Mouse (Mus musculus): ENCODE data around the gene Prss21. TPM values are rescaled to one million over a fixed set of nuclear protein-coding genes. Genes with fewer than 3 reads are reported as not detected.

Gene Prss21
- polyA plus RNA-seq (2012; rRNA removed): not detected in 2 replicates

DNA sequence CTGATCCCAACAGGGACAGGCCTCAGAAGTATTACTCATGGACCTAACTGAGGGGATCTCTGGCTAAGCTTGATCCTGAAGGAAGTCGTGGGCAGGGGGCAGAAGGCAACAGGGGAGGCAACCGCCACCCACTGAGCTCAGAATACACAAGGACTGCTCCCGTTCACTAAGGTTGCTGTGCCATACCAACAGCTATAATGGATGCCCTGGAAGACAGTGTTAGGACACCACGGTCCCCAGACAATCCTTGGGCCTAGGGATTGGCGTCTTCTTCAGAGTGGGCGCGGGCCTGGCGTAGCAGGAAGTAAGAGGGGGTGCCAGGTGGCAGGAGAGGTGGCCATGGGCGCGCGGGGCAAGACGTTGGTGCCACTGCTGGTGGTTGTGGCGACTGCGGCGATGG is at the start of gene Prss21:
TSS of gene Prss21 (plus strand) at position 301 of the 400 bp plus-strand sequence.
- DNase-seq (ENCODE audit: extremely low spot score in 1 of 2, low spot score in 1 of 2): no peak

DNA sequence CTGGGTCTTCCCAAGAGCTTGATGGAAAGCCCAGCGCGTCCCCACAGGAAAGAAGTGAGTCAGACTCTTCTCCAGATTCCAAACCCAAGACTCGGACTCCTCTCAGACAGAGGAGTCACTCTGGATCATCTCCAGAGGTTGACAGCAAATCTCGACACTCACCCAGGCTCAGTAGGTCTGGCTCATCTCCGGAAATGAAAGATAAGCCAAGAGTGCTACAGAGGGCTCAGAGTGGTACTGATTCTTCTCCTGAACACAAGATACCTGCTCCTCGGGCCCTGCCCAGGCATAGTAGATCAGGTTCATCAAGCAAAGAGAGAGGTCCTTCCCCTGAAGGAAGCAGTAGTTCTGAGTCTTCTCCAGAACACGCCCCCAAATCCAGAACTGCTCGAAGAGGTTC is 49.3 kb upstream of the Prss21 start:
- no peak for DNase-seq (ENCODE audit: extremely low spot score in 1 of 2, low spot score in 1 of 2)

DNA sequence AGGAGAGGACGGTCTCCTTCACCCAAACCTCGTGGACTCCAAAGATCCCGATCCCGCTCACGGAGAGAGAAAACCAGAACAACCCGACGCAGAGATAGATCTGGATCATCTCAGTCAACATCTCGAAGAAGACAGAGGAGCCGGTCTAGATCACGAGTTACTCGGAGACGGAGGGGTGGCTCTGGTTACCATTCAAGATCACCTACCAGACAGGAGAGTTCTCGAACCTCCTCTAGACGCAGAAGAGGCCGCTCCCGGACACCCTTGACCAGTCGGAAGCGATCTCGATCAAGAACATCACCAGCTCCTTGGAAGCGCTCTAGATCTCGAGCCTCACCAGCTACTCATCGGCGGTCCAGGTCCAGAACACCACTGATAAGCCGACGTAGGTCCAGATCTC is 48.6 kb upstream of the Prss21 start:
- no peak for DNase-seq (ENCODE audit: extremely low spot score in 1 of 2, low spot score in 1 of 2)

DNA sequence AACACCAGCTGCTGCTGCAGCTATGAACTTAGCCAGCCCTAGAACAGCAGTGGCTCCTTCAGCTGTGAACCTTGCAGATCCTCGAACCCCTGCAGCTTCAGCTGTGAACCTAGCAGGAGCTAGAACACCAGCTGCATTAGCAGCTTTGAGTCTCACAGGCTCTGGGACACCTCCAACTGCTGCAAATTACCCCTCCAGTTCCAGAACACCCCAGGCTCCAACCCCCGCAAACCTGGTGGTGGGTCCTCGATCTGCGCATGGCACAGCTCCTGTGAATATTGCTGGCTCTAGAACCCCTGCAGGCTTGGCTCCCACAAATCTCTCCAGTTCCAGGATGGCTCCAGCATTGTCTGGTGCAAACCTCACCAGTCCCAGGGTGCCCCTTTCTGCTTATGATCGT is 47.1 kb upstream of the Prss21 start:
- no peak for DNase-seq (ENCODE audit: extremely low spot score in 1 of 2, low spot score in 1 of 2)

DNA sequence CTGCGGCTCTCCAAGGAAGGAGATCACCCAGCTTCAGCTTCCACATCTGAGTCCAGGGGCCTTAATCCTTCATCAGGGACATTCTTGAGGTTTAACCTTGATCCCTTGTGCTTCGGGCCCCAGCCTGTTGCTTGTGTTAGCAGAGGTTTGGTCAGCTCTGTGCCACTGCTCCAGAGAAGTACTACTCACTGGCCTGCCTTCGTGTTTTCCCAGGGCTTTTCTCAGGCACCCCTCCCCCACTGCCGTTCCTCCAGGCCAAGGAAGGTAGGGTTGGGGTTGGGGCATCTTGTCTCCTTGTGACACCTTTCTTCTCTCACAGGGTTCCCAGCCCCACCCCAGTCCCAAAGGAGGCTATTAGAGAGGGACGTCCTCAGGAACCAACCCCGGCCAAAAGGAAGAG is 45.8 kb upstream of the Prss21 start:
- no peak for DNase-seq (ENCODE audit: extremely low spot score in 1 of 2, low spot score in 1 of 2)

DNA sequence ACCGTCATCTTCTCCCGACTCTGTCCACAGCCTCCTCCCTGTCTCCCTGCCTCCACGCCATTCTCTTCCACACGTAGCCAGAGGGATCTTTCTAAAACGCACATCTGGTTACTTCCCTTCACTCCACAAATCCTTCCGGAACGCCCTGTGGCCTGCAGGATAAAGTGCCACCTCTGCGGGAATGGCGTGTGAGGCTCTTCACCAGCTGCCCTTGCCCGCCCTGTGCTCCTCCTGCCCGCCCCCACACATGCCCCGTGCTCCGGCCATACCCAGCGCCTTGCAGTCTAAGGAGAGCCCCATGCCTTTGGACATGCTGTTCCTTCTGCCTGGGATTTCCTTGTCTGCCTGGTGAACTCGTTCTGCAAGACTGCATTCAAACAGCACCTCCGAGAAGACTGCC is 44.8 kb upstream of the Prss21 start:
- DNase-seq (ENCODE audit: extremely low spot score in 1 of 2, low spot score in 1 of 2): no peak

DNA sequence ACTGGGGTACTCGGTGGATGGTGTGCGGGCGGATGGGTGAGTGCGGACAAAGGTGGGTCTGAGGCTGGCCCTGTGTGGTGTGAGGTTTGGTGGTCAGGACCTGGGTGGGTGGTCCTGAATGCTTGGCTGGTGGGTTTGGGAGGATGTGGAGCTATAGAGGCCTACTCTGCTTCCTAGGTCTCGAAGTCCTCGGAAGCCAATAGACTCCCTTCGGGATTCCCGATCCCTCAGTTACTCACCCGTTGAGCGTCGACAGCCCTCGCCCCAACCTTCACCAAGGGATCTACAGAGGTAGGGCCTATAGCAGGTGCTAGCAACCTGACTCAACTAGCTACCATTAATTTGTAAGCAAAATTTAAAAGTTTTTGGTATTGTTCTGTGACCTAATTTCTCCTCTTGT is 44.2 kb upstream of the Prss21 start:
- no peak for DNase-seq (ENCODE audit: extremely low spot score in 1 of 2, low spot score in 1 of 2)

DNA sequence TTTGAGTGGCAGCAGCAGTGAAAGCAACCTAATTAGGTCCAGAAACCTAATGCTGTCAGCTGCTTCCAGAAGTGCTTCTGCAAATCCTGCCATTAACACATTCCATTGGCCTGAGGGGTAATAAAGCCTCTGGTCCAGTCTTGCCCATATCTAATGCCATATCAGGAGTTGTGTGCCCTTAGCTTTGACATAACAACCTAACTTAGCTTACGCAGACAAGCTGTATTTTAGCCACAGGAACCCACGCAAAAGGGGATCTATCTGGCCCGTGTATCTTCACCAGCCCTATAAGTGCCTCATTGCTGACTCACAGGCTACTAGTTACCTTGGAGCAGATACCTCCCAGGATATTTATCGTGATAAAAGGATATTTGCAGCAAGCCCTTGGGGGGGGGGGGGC is 42.3 kb upstream of the Prss21 start:
- no peak for DNase-seq (ENCODE audit: extremely low spot score in 1 of 2, low spot score in 1 of 2)

DNA sequence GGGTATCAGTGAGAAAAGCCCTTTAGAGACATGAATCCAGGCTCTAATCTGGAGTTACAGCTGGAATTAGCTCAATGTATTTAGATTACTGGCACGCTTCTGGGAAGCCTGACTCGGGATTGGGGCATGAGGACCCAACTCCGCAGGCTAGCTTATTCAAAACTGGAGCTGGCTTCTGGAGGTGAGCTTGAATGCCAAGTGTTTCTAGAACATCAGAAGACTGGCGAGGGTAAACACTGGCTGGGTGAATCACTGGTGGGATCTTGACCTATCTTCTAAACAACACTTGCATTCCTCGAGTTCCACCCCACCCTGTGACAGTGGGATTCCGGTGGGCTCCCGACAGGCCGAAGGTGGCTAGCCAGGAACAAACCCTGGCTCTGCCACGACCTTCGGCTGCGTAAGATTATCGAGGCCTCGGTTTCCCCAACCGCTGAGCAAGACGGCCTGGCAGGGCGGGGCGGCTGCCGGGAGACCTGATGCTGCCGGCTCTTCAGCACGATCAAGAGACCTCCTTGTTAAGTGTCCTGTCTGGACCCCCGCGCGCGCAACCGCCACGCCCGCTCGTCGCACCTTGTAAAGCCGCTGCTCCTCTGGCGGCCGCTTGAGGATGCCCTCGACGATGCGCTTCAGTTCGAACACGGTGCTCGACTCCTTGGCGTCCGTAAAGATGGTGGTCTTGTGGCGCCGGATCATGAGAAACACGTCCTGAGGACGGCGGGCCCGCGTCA is 39.4 kb upstream of the Prss21 start:
- DNase-seq (ENCODE audit: extremely low spot score in 1 of 2, low spot score in 1 of 2): peak in 1 of 2 experiments; percentile 55

DNA sequence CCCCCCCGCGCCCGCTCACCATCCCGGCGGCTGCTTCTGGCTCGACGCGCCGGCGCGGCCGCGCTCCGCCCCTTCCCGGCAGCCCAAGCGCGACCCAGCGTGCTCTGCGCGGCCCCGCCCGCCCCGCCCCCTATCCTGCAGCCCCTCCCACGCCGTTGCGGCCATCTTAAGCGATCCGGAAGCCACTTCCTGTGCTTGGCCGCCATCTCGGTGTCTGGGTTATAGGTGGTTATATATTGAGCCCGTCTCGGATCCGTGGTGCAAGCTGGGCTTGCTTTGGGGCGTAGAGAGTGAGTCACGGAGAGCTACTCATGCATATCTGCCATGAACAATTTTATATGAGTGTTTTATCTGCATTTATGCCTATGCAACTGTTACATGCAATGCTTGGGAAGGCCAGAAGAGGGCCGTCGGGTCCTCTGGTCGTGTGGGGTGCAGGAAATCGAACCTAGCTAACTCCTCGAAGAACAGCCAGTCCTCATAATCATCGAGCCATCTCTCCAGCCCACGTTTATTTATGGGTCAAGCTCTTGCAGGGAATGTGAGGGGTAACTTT is 38.7 kb upstream of the Prss21 start, which contains the start of gene Elob:
TSS of gene Elob (minus strand) at position 73 of the 556 bp plus-strand sequence.
- peak; percentile 70 to 87 for DNase-seq (ENCODE audit: extremely low spot score in 1 of 2, low spot score in 1 of 2)

DNA sequence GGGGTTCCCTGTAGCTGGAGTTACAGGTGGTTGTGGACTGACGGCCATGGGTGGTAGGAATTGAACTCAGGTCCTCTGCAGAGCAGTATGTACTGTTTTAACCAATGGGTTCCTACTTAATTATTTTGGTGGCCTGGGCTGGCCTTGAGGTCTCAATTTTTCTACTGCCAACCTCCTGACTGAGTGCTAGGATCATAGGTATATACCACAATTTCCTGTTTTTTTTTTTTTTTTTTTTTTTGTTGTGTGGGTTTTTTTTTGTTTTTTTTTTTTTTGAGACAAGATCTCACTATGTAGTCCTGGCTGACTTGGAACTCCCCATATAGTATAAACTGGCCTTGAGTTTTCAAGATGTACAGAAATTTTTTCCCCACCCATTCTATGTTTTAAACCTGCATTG is 36.7 kb upstream of the Prss21 start:
- DNase-seq (ENCODE audit: extremely low spot score in 1 of 2, low spot score in 1 of 2): no peak

DNA sequence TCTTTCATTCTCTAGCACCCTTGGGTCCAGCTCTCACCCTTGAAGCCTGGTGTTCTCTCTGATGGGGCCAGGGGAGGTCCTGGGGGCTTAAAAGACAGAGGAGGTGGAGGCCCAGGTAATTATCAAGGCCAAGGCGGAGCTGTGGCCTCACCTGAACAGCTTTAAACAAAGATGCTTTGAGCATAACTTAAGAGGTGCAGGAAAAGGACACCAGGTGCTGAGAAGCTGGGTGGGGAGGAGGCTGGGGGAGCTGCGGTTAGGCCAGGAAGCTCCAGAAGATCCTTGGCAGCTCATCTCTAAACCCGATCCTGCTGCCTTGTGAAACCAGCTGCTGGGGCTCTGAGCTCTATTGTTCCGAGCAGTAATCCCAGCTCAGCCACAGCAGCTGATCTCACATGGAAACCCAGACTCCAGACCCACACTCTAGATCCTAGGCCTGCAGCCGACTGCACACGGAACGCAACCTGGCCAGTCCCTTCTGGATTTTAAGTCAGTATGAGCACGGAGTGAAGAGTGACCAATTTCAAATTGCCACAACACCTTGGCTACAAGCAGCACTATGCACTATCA is 31.8 kb upstream of the Prss21 start, which contains the start of gene Prss33:
TSS of gene Prss33 (minus strand) at position 51 of the 570 bp plus-strand sequence.
- no peak for DNase-seq (ENCODE audit: extremely low spot score in 1 of 2, low spot score in 1 of 2)

DNA sequence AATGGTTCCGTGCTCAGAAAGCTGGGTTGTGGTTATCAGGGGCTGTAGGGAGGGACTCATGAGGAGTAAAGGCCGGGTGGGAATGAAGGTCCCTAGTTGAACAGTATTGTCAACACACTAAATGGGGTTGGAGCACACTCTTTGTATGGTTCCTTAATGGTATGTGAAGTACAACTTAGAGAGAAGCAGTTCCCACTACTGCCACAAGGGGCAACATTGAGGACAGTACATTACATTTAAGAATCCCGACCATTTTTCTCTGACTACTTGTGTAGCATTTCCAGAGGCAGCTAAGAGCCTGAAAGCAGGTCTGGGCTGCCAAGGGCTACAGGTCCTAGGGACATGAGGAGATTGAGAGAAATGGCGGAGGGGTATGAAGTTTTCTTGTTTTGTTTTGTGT is 26.7 kb upstream of the Prss21 start:
- peak in 1 of 2 experiments; percentile 73 for DNase-seq (ENCODE audit: extremely low spot score in 1 of 2, low spot score in 1 of 2)

DNA sequence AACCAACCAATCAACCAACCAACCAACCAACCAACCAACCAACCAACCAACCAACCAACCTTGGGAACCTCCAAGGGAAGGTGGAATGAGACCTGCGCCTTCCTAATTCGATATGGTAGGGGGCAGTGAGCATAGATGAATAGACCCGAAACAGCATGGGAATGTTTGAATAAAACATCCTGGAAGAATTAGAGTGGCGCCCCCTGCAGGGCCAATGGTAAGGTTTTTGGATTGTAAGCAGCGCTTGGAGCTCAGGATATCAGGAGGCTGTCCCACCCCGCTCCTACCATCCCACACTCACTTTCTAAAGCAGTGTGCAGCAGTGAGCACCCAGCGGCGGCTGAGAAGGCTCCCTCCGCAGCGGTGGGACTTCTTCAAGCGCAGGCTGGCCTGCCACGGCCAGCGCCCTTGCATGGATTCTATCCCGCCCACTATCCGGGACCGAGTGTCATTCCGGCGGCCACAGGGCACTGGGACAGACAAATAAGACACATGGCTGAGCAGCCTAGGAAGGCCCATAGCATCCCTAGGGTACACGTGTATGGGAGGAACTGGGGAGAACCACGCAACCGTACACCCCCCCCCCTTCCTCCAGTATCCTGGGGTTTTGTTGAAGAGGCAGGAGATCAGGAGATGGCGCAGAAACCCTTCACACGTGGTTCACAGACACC is 24.6 kb upstream of the Prss21 start:
- no peak for DNase-seq (ENCODE audit: extremely low spot score in 1 of 2, low spot score in 1 of 2)

DNA sequence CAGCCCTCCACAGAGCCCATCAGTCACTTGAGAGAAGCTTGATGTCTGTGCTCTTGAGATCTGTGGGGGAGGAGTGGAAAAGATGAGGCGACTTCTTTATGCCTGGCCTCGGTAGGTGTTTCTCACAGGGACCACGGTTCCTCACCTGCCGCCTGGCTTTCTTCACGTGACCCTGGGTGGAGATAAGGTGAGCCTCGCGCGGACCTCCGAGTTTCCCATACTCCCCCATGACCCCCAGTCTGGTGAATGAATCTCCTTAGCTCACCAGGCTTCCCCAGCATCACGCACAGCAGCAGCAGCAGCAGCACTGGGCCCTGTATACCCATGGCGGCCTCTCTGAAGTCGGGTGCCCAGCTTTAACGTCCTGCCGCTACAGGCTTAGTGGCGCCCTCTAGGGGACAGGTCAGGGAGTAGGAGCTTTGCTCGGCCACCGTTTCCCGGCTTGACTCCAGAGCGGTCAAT is 24.0 kb upstream of the Prss21 start, which contains the start of the genes Prss32 and Prss41:
TSS of gene Prss32 (plus strand) at position 44 of the 462 bp plus-strand sequence.
TSS of gene Prss41 (minus strand) at position 361 of the 462 bp plus-strand sequence.
- DNase-seq (ENCODE audit: extremely low spot score in 1 of 2, low spot score in 1 of 2): peak in 1 of 2 experiments; percentile 51

DNA sequence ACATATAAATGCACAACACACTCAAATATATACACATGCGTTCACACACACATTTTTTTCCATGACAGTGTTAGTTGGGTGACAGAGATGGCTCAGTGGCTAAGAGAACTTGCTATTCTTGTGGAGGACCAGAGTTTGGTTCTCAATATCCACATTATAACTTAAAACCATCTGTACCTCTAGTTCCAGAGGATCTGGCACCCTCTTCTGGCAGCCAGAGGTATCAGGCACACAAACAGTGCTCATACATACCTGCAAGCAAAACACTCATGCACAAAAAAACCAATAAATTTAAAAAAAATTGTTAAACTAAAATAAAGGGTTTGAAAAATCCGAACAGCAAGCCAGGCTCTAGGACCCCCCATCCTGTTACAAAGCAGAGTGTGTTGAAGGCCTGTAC is 17.8 kb upstream of the Prss21 start:
- DNase-seq (ENCODE audit: extremely low spot score in 1 of 2, low spot score in 1 of 2): no peak

DNA sequence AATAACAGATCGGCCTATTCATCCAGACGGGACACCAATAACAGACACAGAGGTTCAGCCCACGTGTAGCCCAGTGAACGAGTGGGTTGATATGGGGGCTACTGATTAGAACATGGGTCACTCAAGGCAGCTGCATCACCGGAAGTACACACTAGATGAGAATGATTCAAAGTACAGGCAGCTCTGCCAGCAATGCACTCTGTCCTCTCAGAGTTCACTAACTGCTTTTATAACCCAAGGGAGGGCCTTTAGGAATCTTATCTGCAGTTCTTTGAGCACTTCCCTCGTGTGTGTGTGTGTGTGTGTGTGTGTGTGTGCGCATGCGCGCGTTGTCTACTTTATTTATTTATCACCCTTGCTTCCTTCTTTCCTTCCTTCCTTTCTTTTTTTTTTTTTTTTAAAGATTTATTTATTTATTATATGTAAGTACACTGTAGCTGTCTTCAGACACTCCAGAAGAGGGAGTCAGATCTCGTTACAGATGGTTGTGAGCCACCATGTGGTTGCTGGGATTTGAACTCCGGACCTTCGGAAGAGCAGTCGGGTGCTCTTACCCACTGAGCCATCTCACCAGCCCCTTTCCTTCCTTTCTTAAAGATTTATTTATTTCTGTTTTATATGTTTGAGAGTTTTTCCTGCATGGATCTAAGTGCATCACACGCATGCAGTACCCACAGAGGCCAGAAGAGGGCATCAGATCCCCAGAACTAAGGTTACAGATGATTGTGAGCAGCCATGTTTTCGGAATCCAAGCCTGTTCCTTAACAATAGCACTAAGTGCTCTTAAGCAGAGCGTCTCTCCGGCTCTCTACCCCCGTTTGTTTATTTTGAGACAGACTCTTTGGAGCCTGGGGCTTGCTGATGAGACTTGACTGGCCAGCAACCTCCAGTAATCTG is 16.8 kb upstream of the Prss21 start:
- DNase-seq (ENCODE audit: extremely low spot score in 1 of 2, low spot score in 1 of 2): peak in 1 of 2 experiments; percentile 75

DNA sequence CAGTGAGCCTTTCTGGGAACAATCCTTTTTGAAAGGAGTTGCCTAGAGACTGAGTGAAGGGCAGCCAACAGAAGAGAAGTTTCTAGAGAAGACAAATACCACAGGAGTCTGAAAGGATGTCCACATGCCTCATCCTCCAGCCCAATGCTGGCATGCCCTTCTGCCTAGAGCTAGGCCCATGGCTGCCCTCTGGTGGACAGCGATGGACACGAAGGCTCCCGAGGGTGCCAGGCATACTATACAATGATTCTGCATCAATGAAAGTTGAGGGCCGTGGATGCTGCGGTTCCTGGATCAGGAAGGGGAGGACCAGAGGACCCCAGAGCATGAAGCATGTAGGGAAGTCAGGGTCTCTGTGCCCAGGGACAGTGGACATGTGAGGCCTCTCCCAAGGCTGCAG is 14.6 kb upstream of the Prss21 start:
- peak in 1 of 2 experiments; percentile 15 for DNase-seq (ENCODE audit: extremely low spot score in 1 of 2, low spot score in 1 of 2)

DNA sequence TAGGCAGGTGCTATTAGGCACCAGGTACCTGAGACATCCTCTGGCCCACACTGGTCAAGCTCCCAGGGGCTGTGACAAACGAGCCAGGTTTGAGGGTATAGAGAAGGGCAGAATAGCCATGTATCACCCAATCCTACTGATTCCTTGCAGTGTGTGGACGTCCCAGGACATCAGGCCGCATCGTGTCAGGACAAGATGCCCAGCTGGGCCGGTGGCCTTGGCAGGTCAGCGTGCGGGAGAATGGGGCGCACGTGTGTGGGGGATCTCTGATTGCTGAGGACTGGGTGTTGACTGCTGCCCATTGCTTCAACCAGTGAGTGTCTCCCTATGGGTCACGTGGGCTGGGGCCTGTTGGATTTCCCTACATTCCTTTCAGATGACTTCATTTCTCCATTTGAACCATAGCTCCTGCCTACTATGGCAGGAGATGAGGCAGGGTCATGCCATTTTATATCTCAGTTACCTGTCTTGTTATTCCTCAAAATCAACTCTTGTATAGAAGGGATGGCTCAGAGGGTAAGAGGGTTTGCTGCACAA is 13.6 kb upstream of the Prss21 start:
- DNase-seq (ENCODE audit: extremely low spot score in 1 of 2, low spot score in 1 of 2): no peak

DNA sequence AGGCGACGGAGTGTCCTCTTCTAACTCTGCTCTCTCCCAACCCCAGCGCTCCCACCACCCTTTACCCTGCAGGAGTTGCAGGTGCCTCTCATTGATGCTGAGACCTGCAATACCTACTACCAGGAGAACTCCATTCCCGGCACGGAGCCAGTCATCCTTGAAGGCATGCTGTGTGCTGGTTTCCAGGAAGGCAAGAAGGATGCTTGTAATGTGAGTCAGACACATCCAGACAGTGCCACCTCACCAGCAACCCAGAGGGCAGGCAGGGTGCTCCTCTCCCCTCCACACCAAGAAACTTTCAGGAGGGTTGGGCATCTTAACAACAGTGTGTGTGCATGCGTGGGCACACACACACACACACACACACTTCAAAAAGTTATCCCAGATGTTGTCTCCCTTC is 10.7 kb upstream of the Prss21 start:
- DNase-seq (ENCODE audit: extremely low spot score in 1 of 2, low spot score in 1 of 2): no peak

All from frontal cortex, adult 2 months (tissue).